Mouse (Mus musculus): ENCODE measurements around the gene Nat8f4. TPM values are rescaled to one million over a fixed set of nuclear protein-coding genes. Genes with fewer than 3 reads are reported as not detected.
A peak's percentile ranks its signal among the peaks of the same experiment; 100 is the strongest.
"Not testable (repeated sequence)": the region's sequence is repeated elsewhere in the genome, so short reads cannot be mapped to it uniquely, and the experiment has no call there.

The Nat8f4 gene
- polyA plus RNA-seq, 1 experiment from 2014 or later, result 4.1 TPM

GRCm38 (mm10) chr6:85927476-85928464 lies 23.1 kb upstream of the Nat8f4 start:
- 90% methylated on average over 9 of the region's 9 CpGs for WGBS
- Histone ChIP-seq H3K36me3 (ENCODE audit: control insufficient read depth, insufficient read depth, low read length) (peaks cover 65% of the 10 kb centered on the region), H3K27me3 (replicated peaks; ENCODE audit: control insufficient read depth, insufficient read depth, low read length) (no peaks in the 10 kb centered on the region), H3K27ac (ENCODE audit: low read depth) (no peak overlapping the region), H3K4me2 (ENCODE audit: low read length) (no peak overlapping the region), H3K4me1 (replicated peaks; ENCODE audit: control insufficient read depth, insufficient read depth, low read length) (no peaks in the 10 kb centered on the region), H3K9ac (ENCODE audit: low read length) (no peak overlapping the region), H3K4me3 (ENCODE audit: low read depth, low read length) (no peak overlapping the region), H3K9me3 (ENCODE audit: control insufficient read depth, low read length) (no peaks in the 10 kb centered on the region)
- DNase-seq (ENCODE audit: low spot score), result no peak
- ATAC-seq (replicated peaks; ENCODE audit: low FRiP score, low TSS enrichment, low read depth), result no peak

- H3K27me3 ChIP-seq (replicated peaks; ENCODE audit: control insufficient read depth, insufficient read depth, low read length), result no peaks in the 10 kb centered on the region
- H3K4me1 ChIP-seq (replicated peaks; ENCODE audit: control insufficient read depth, insufficient read depth, low read length), result no peaks in the 10 kb centered on the region
- no peak overlapping the region for H3K4me2 ChIP-seq (ENCODE audit: low read length)
- H3K4me3 ChIP-seq (ENCODE audit: low read depth, low read length), result no peak overlapping the region
- ATAC-seq (replicated peaks; ENCODE audit: low FRiP score, low TSS enrichment, low read depth) (no peak), DNase-seq (ENCODE audit: low spot score) (no peak)
- no peaks in the 10 kb centered on the region for H3K9me3 ChIP-seq (ENCODE audit: control insufficient read depth, low read length)
- no peak overlapping the region for H3K9ac ChIP-seq (ENCODE audit: low read length)
- H3K27ac ChIP-seq (ENCODE audit: low read depth), result no peak overlapping the region
- WGBS, result 94% methylated on average over 1 of the region's 1 CpGs
- H3K36me3 ChIP-seq (ENCODE audit: control insufficient read depth, insufficient read depth, low read length), result peaks cover 71% of the 10 kb centered on the region
Observed at GRCm38 (mm10) chr6:85926709-85927108, 22.0 kb upstream of the Nat8f4 start.

DNA sequence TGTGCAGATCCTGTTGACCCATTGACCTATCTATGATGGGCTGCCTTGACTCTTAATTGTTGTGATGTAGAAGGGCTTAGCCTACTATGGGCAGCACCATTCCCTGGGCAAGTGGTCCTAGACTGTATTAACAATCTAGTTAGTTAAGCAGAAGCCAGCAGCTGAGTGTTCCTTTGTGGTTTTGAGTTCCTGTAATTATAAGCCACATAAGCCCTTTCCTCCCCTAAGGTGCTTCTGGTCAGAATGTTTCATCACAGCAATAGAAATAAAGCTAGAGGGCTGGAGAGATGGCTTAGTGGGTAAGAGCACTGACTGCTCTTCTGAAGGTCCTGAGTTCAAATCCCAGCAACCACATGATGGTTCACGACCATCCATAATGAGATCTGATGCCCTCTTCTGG lies 19.0 kb upstream of the Nat8f4 start:
- no peak overlapping the region for H3K4me2 ChIP-seq (ENCODE audit: low read length)
- H3K4me1 ChIP-seq (replicated peaks; ENCODE audit: control insufficient read depth, insufficient read depth, low read length), result no peaks in the 10 kb centered on the region
- WGBS, result 100% methylated on average over 1 of the region's 1 CpGs
- ATAC-seq (replicated peaks; ENCODE audit: low FRiP score, low TSS enrichment, low read depth) (no peak), DNase-seq (ENCODE audit: low spot score) (no peak)
- no peak overlapping the region for H3K27ac ChIP-seq (ENCODE audit: low read depth)
- H3K36me3 ChIP-seq (ENCODE audit: control insufficient read depth, insufficient read depth, low read length), result peaks cover 59% of the 10 kb centered on the region
- H3K4me3 ChIP-seq (ENCODE audit: low read depth, low read length), result no peak overlapping the region
- no peak overlapping the region for H3K9ac ChIP-seq (ENCODE audit: low read length)
- H3K9me3 ChIP-seq (ENCODE audit: control insufficient read depth, low read length), result no peaks in the 10 kb centered on the region
- no peaks in the 10 kb centered on the region for H3K27me3 ChIP-seq (replicated peaks; ENCODE audit: control insufficient read depth, insufficient read depth, low read length)

DNA sequence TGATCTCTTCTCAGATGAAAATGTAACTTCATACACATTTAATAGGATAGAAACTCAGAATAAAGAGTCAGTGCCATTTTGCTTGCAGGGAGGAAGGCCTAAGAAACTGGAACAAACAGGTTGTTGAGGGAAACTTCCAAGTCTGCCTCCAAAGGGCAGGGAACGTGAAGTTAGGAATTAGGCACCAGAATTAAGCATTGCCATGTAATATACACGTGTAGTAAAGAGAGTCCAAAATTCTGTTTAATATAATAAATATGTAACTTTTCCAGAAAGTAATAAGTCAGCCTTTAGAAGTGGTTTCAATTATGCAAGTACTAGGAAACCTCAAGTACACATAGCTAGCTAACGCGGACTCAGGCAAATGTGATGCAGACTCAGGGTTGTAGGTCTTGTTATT lies 14.7 kb upstream of the Nat8f4 start:
- no peak overlapping the region for H3K27ac ChIP-seq (ENCODE audit: low read depth)
- 96% methylated on average over 4 of the region's 4 CpGs for WGBS

DNA sequence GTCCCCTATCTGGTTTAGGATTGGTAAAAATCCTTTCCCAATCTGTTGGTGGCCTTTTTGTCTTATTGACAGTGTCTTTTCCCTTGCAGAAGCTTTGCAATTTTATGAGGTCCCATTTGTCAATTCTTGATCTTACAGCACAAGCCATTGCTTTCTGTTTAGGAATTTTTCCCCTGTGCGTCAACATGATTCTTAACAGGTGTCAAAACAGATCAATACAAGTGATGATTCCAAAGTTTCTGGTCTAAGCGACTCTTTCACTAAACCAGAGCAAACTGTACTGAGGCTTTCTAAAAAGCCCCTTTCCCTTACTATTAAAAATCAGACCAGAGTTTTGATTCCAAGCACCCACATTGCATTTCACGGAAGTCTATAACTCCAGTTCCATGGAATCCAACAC lies 13.7 kb upstream of the Nat8f4 start:
- not testable (repeated sequence) for H3K9ac ChIP-seq (ENCODE audit: low read length); H3K9me3 ChIP-seq (ENCODE audit: control insufficient read depth, low read length); DNase-seq (ENCODE audit: low spot score); H3K4me1 ChIP-seq (replicated peaks; ENCODE audit: control insufficient read depth, insufficient read depth, low read length); ATAC-seq (replicated peaks; ENCODE audit: low FRiP score, low TSS enrichment, low read depth); H3K27me3 ChIP-seq (replicated peaks; ENCODE audit: control insufficient read depth, insufficient read depth, low read length); H3K27ac ChIP-seq (ENCODE audit: low read depth); H3K4me2 ChIP-seq (ENCODE audit: low read length); H3K4me3 ChIP-seq (ENCODE audit: low read depth, low read length)
- H3K36me3 ChIP-seq (ENCODE audit: control insufficient read depth, insufficient read depth, low read length), result peaks cover 17% of the 10 kb centered on the region
- WGBS, result 92% methylated on average over 3 of the region's 3 CpGs

More for the DNA sequence above, 14.7 kb upstream of the Nat8f4 start:
- H3K9me3 ChIP-seq (ENCODE audit: control insufficient read depth, low read length), result no peaks in the 10 kb centered on the region
- ATAC-seq (replicated peaks; ENCODE audit: low FRiP score, low TSS enrichment, low read depth) (no peak), DNase-seq (ENCODE audit: low spot score) (no peak)
- peaks cover 21% of the 10 kb centered on the region for H3K36me3 ChIP-seq (ENCODE audit: control insufficient read depth, insufficient read depth, low read length)
- H3K9ac ChIP-seq (ENCODE audit: low read length), result no peak overlapping the region
- peaks cover 9% of the 10 kb centered on the region; the same call in 1 of the 2 replicates for H3K4me1 ChIP-seq (replicated peaks; ENCODE audit: control insufficient read depth, insufficient read depth, low read length)
- no peaks in the 10 kb centered on the region for H3K27me3 ChIP-seq (replicated peaks; ENCODE audit: control insufficient read depth, insufficient read depth, low read length)
- no peak overlapping the region for H3K4me3 ChIP-seq (ENCODE audit: low read depth, low read length)
- H3K4me2 ChIP-seq (ENCODE audit: low read length), result no peak overlapping the region

DNA sequence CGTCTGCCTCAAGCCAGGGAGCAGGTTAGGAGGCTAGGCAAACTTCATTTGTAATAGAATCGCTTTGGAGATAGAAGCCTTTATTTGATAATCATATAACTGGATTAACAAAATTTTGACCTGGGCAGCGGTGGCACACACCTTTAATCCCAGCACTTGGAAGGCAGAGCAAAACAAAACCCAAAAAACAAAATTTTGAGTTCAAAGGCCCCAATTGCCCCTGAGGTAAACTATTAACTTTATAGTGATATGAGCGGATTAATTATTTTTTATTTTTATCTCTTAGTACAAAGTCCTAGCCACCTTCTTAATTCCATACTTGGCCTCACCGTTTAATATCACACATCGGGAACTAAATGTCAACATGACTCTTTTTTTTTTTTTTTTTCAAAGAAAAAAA lies 11.9 kb upstream of the Nat8f4 start:
- H3K27ac ChIP-seq (ENCODE audit: low read depth), result 0 out of 2 replicates have a peak overlapping the region, but pooled peaks have one; percentile 77
- H3K36me3 ChIP-seq (ENCODE audit: control insufficient read depth, insufficient read depth, low read length), result peaks cover 4% of the 10 kb centered on the region
- H3K4me2 ChIP-seq (ENCODE audit: low read length), result peak overlapping the region; percentile 87
- DNase-seq (ENCODE audit: low spot score), result no peak
- no peak for ATAC-seq (replicated peaks; ENCODE audit: low FRiP score, low TSS enrichment, low read depth)
- peak overlapping the region; percentile 69 for H3K4me3 ChIP-seq (ENCODE audit: low read depth, low read length)
- H3K4me1 ChIP-seq (replicated peaks; ENCODE audit: control insufficient read depth, insufficient read depth, low read length), result peaks cover 9% of the 10 kb centered on the region; the same call in 1 of the 2 replicates
- no peaks in the 10 kb centered on the region for H3K27me3 ChIP-seq (replicated peaks; ENCODE audit: control insufficient read depth, insufficient read depth, low read length)
- peak overlapping the region; percentile 71 for H3K9ac ChIP-seq (ENCODE audit: low read length)
- WGBS, result 77% methylated on average over 6 of the region's 6 CpGs
- no peaks in the 10 kb centered on the region for H3K9me3 ChIP-seq (ENCODE audit: control insufficient read depth, low read length)

GRCm38 (mm10) chr6:85915539-85916513 lies 11.1 kb upstream of the Nat8f4 start, which contains the start of gene Nat8f1:
Nat8f1 (minus strand) TSS chr6:85915687.
- Histone ChIP-seq H3K4me2 (ENCODE audit: low read length) (peak within 1 kb of the TSS; percentile 87), H3K4me3 (ENCODE audit: low read depth, low read length) (peak within 1 kb of the TSS; percentile 69), H3K9ac (ENCODE audit: low read length) (peak within 1 kb of the TSS; percentile 71), H3K27ac (ENCODE audit: low read depth) (peak within 1 kb of the TSS; percentile 77)
- not testable (repeated sequence) for H3K36me3 ChIP-seq (ENCODE audit: control insufficient read depth, insufficient read depth, low read length); H3K27me3 ChIP-seq (replicated peaks; ENCODE audit: control insufficient read depth, insufficient read depth, low read length); H3K9me3 ChIP-seq (ENCODE audit: control insufficient read depth, low read length); H3K4me1 ChIP-seq (replicated peaks; ENCODE audit: control insufficient read depth, insufficient read depth, low read length)
- under 1% methylated on average over 58 of the region's 61 CpGs for WGBS
- peak; percentile 94 for DNase-seq (ENCODE audit: low spot score)
- ATAC-seq (replicated peaks; ENCODE audit: low FRiP score, low TSS enrichment, low read depth), result peak; percentile 97

DNA sequence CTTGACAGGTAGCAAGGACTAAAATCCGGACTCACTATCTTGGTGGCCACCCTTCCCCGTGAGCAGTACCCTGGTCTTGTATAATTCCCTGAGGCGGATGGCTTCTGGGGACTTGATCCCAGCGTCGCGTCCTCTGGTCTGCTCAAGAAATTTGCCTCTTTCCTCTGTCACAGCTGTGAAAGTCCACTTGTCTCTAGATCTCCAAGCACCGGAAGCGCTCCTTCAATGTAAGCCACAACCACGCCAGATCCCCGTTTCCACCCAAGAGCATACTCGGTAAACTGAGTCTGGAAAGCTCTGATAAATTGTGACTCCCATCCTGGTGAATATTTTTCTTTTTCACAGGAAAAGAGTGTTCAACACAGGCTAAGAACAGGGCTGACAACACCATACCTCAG lies 10.5 kb upstream of the Nat8f4 start:
- H3K9me3 ChIP-seq (ENCODE audit: control insufficient read depth, low read length), result no peaks in the 10 kb centered on the region
- peak overlapping the region; percentile 77 for H3K27ac ChIP-seq (ENCODE audit: low read depth)
- H3K9ac ChIP-seq (ENCODE audit: low read length), result peak overlapping the region; percentile 71
- DNase-seq (ENCODE audit: low spot score) (no peak), ATAC-seq (replicated peaks; ENCODE audit: low FRiP score, low TSS enrichment, low read depth) (0 out of 2 replicates have a peak, but pooled peaks have one; percentile 7)
- peak overlapping the region; percentile 69 for H3K4me3 ChIP-seq (ENCODE audit: low read depth, low read length)
- peak overlapping the region; percentile 87 for H3K4me2 ChIP-seq (ENCODE audit: low read length)
- no peaks in the 10 kb centered on the region for H3K27me3 ChIP-seq (replicated peaks; ENCODE audit: control insufficient read depth, insufficient read depth, low read length)
- peaks cover 9% of the 10 kb centered on the region; the same call in 1 of the 2 replicates for H3K4me1 ChIP-seq (replicated peaks; ENCODE audit: control insufficient read depth, insufficient read depth, low read length)
- no peaks in the 10 kb centered on the region for H3K36me3 ChIP-seq (ENCODE audit: control insufficient read depth, insufficient read depth, low read length)
- WGBS, result 6% methylated on average over 11 of the region's 11 CpGs

All from intestine, embryonic 14.5 days (tissue).